Mouse (Mus musculus) lung, postnatal 0 days (tissue): Measurements from ENCODE around the gene Mgat5.

Experiments
- CTCF ChIP-seq: IDR thresholded peaks from 2 replicates; pipeline ENCODE4 v1.5.1; 2016; ENCODE audit warnings: antibody characterized with exemption, mild to moderate bottlenecking
- EP300 ChIP-seq: IDR thresholded peaks from 2 replicates; pipeline ENCODE4 v1.6.1; 2016; ENCODE audit warnings: antibody characterized with exemption, mild to moderate bottlenecking, control low read depth

GRCm38 (mm10) chr1:127400666-127401065 is 195.9 kb downstream of the Mgat5 start:
- no peak for TF ChIP-seq CTCF
- no peak for TF ChIP-seq EP300
